Mouse (Mus musculus) C2C12 (cell line): Measurements from ENCODE around the gene Olfr984. TPM values are rescaled to one million over a fixed set of nuclear protein-coding genes. Genes with fewer than 3 reads are reported as not detected.
A peak's percentile ranks its signal among the peaks of the same experiment; 100 is the strongest.

ENCODE experiments used
- H3K27me3 ChIP-seq: one replicate; pipeline ENCODE4 v1.6.1; 2011; ENCODE audit not compliant: control insufficient read depth, insufficient read depth, insufficient read length
- H3K36me3 ChIP-seq: one replicate; pipeline ENCODE4 v1.6.1; 2011; ENCODE audit not compliant: control insufficient read depth, insufficient read depth
- H3K4me3 ChIP-seq: one replicate; pipeline ENCODE4 v1.5.1; 2011; ENCODE audit warnings: mild to moderate bottlenecking, control low read depth; ENCODE audit not compliant: poor library complexity, insufficient read depth, severe bottlenecking
- H3K79me2 ChIP-seq: one replicate; pipeline ENCODE4 v1.6.1; 2011; ENCODE audit not compliant: control insufficient read depth, insufficient read depth
- H3K79me3 ChIP-seq: one replicate; pipeline ENCODE4 v1.6.1; 2011; ENCODE audit warnings: low read depth, control low read depth
- H3ac ChIP-seq: one replicate; pipeline ENCODE3; 2011; ENCODE audit warnings: low read depth; ENCODE audit not compliant: control insufficient read depth, insufficient read length
- CEBPB ChIP-seq: IDR thresholded peaks from one replicate; pipeline ENCODE4 v1.6.1; 2011; ENCODE audit warnings: low read depth, mild to moderate bottlenecking, control low read depth, moderate library complexity
- CTCF ChIP-seq: IDR thresholded peaks from one replicate; pipeline ENCODE4 v1.5.1; 2011; ENCODE audit not compliant: control insufficient read depth, insufficient read depth, insufficient read length
- FOSL1 ChIP-seq: IDR thresholded peaks from one replicate; pipeline ENCODE4 v1.8.0; 2011; ENCODE audit warnings: mild to moderate bottlenecking, low read length; ENCODE audit not compliant: poor library complexity, insufficient read depth, severe bottlenecking
- MAX ChIP-seq: IDR thresholded peaks from one replicate; pipeline ENCODE4 v1.6.1; 2011; ENCODE audit warnings: mild to moderate bottlenecking, control low read depth
- MYOD1 ChIP-seq: IDR thresholded peaks from one replicate; pipeline ENCODE4 v1.6.1; 2011; ENCODE audit warnings: low read depth; ENCODE audit not compliant: control insufficient read depth, insufficient read length
- MYOG ChIP-seq: IDR thresholded peaks from one replicate; pipeline ENCODE4 v1.6.1; 2011; ENCODE audit not compliant: control insufficient read depth, insufficient read length; ENCODE audit errors: extremely low read depth
- USF1 ChIP-seq: IDR thresholded peaks from one replicate; pipeline ENCODE4 v1.6.1; 2011; ENCODE audit warnings: low read depth, mild to moderate bottlenecking, control low read depth, moderate library complexity
- polyA plus RNA-seq: library from polyadenylated mRNA; unstranded; fragments of >200 nt; fragmentation: generic; extraction: Trizol; gene quantifications from one replicate; pipeline ENCODE4 v1.2.1, GENCODE M21; 2012; ENCODE audit warnings: missing spikeins

Olfr984 gene
- polyA plus RNA-seq, 1 experiment = not detected

GRCm38 (mm10) chr9:40130084-40130483, 16.1 kb upstream of the Olfr984 start, which contains the start of gene Olfr985:
TSS of gene Olfr985 (minus strand) at chr9:40130184.
- no peak for TF ChIP-seq FOSL1
- no peak for TF ChIP-seq MYOG
- no peak for TF ChIP-seq MAX
- no peak for TF ChIP-seq USF1
- no peak for TF ChIP-seq MYOD1
- no peaks in the 10 kb centered on the region for H3K36me3 ChIP-seq
- H3K79me3 ChIP-seq = no peaks in the 10 kb centered on the region
- no peaks in the 10 kb centered on the region for H3K27me3 ChIP-seq
- H3ac ChIP-seq = no peak within 1 kb of the TSS
- H3K79me2 ChIP-seq = no peaks in the 10 kb centered on the region
- H3K4me3 ChIP-seq = no peak within 1 kb of the TSS

GRCm38 (mm10) chr9:40117287-40117659, 3.3 kb upstream of the Olfr984 start:
- Histone ChIP-seq H3K36me3 (no peaks in the 10 kb centered on the region), H3K79me2 (no peaks in the 10 kb centered on the region), H3K79me3 (no peaks in the 10 kb centered on the region), H3ac (no peak overlapping the region), H3K27me3 (no peaks in the 10 kb centered on the region), H3K4me3 (no peak overlapping the region)
- TF ChIP-seq FOSL1 (no peak), CEBPB (no peak), MYOG (no peak), MYOD1 (no peak), CTCF (no peak), USF1 (no peak)

- H3K4me3 ChIP-seq = no peak overlapping the region
- H3K79me3 ChIP-seq = no peaks in the 10 kb centered on the region
- H3K36me3 ChIP-seq = no peaks in the 10 kb centered on the region
- no peak overlapping the region for H3ac ChIP-seq
- no peaks in the 10 kb centered on the region for H3K79me2 ChIP-seq
- TF ChIP-seq MYOD1 (peak; percentile 94), USF1 (no peak)
- no peaks in the 10 kb centered on the region for H3K27me3 ChIP-seq
Observed at GRCm38 (mm10) chr9:40116645-40117286, 2.8 kb upstream of the Olfr984 start.

GRCm38 (mm10) chr9:40094769-40095168, 19.2 kb downstream of the Olfr984 start:
- Histone ChIP-seq H3K27me3 (no peaks in the 10 kb centered on the region), H3K79me3 (no peaks in the 10 kb centered on the region), H3K4me3 (no peak overlapping the region), H3ac (no peak overlapping the region), H3K36me3 (no peaks in the 10 kb centered on the region), H3K79me2 (no peaks in the 10 kb centered on the region)
- TF ChIP-seq MAX (no peak), CTCF (no peak), MYOG (no peak), FOSL1 (no peak), USF1 (no peak), CEBPB (no peak), MYOD1 (no peak)

- TF ChIP-seq FOSL1 (no peak), CEBPB (no peak), MYOG (no peak), MYOD1 (no peak), CTCF (no peak), MAX (no peak), USF1 (no peak)
- Histone ChIP-seq H3K79me2 (no peaks in the 10 kb centered on the region), H3K79me3 (no peaks in the 10 kb centered on the region), H3K36me3 (no peaks in the 10 kb centered on the region), H3K4me3 (no peak within 1 kb of the TSS), H3ac (no peak within 1 kb of the TSS), H3K27me3 (no peaks in the 10 kb centered on the region)
Observed at GRCm38 (mm10) chr9:40093495-40093894, 20.5 kb downstream of the Olfr984 start, which contains the start of gene Olfr983. TSS of gene Olfr983 (minus strand) at chr9:40093595.

GRCm38 (mm10) chr9:40073529-40073928, 40.5 kb downstream of the Olfr984 start, which contains the start of gene Olfr982:
TSS of gene Olfr982 (plus strand) at chr9:40073829.
- no peak within 1 kb of the TSS for H3ac ChIP-seq
- H3K79me3 ChIP-seq = no peaks in the 10 kb centered on the region
- TF ChIP-seq CEBPB (no peak), MAX (no peak), USF1 (no peak), CTCF (no peak), MYOD1 (no peak), MYOG (no peak), FOSL1 (no peak)
- peaks cover 3% of the 10 kb centered on the region for H3K27me3 ChIP-seq
- no peaks in the 10 kb centered on the region for H3K36me3 ChIP-seq
- no peak within 1 kb of the TSS for H3K4me3 ChIP-seq
- H3K79me2 ChIP-seq = no peaks in the 10 kb centered on the region
